Mouse (Mus musculus): ENCODE measurements at regions not wholly inside any gene's neighbourhood (a gene's known extent, or its start where the extent isn't known, plus 50 kb on each side); places are given as distances from the start of the nearest gene placed in this dataset.

DNA sequence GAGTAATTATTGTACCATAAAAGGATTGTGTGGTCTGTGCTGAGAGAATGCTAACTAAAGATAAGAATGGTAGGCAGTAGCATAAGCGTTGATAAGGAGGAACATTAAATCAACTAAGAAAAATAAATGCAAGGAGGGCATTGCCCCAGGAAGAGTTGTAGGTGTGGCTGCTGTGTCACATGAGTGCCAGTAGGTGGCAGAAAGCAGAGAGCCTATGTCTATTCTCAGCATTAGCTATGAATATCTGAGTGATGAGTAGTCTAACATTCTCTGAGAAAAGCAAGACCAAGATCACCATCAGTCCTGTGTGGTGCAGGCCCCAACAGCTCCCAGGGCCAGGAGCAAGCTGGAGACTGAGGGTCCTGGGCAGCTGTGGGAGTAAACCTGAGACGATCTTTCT lies 828.8 kb downstream of the Stim2 start:
- no peaks in the 10 kb centered on the region for H3K9me3 ChIP-seq (ENCODE audit: low read length)
- ATAC-seq (ENCODE audit: low FRiP score) (no peak), DNase-seq (ENCODE audit: low spot score) (no peak)
- no peaks in the 10 kb centered on the region for H3K27me3 ChIP-seq (ENCODE audit: insufficient read depth, low read length)
- TF ChIP-seq CTCF (IDR thresholded peaks at IDR 0.05) = no peak
- 91% methylated on average over 2 of the region's 2 CpGs for WGBS
- H3K4me1 ChIP-seq (ENCODE audit: insufficient read depth, low read length) = no peaks in the 10 kb centered on the region
- H3K27ac ChIP-seq (ENCODE audit: low read depth, low read length) = no peak overlapping the region
- H3K36me3 ChIP-seq (ENCODE audit: insufficient read depth, low read length) = no peaks in the 10 kb centered on the region
- no peak overlapping the region for H3K9ac ChIP-seq (replicated peaks; ENCODE audit: low read length, poor library complexity, severe bottlenecking)
- no peak overlapping the region for H3K4me2 ChIP-seq (ENCODE audit: low read depth, low read length, poor library complexity, severe bottlenecking)
- H3K4me3 ChIP-seq (ENCODE audit: low read depth, low read length) = no peak overlapping the region

Data from midbrain, postnatal 0 days (tissue).